Mouse (Mus musculus): ENCODE measurements around the gene Cdk19.

Cdk19 gene

DNA sequence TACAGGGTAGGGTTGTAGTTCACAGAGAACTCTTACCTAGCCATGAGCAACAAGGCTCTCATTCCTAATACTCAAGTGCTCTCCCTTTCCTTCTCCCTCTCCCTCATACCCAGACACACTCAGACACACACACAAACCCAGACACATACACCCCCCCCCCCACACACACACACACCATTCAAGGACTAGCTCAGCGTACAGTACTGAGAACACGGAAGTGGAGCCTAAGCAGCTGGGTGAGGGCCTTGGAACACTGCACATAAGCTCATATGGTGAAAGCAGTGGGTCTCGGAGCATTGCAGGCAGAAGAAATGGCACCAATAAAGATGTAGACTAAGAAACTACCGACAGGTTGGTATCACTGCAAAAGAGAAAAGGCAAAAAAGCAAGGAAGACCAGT lies 105.2 kb downstream of the Cdk19 start:
- no peak for DNase-seq

DNA sequence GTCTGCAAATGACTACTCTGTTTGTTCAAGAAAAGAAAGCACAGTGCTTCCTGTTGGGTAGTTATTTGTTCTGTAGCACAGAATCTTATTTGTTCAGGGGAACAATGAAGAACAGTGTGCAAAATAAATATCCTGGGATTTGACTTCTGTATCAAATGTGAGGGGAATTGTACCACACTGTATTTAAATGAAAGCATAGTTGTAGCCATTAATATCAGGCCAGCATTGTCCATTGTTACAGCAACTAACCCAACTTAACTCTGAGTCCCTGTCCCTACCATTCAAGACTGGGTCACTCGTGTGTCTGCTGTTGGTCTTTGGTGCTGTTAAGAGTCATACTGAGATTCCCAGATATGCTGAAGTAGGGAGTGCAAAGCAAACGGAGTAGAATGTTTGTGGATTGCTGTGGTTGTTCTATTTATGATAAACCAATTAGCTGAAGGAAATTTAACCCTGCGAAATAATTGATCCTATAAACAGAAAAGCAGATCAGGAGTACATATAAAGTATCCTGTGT lies 106.8 kb downstream of the Cdk19 start:
- DNase-seq: no peak

DNA sequence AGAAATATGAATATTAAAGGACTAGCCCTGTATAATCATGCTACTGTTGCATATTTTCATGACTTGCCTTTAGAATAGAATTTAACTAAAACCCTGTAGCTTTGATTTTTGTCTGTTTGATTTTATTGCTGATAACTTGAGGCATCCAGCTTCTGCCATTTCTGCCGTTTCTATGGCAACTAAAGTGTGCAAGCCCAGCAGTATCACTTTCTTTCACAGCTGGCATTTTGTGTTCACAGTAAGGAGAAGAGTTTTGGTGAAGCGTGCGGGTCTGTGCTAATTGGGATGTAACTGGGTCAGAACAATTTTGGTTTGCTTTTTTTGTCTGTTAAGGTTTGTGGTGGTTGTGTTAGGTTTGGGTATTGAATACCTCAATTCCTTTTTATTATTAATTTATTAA lies 107.3 kb downstream of the Cdk19 start:
- no peak for DNase-seq

DNA sequence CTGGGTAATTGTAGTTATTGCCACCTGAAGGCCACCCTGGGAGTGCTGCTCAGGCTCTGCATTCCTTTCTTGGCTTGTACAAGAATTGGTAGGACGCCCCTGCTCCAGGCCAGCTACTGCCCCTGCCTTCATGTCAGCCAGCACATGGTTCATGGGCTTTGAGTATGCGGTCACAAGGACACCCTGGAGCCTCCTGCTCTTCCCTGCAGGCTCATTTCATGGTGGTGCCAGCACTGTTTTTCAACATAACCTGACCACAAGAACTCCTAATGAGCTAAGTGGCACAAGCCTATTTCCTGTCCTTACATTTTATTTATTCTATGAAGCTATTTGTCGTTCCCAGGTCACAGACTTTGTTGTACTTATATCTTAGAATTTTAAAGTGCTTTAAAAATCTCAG lies 107.9 kb downstream of the Cdk19 start:
- DNase-seq: no peak

DNA sequence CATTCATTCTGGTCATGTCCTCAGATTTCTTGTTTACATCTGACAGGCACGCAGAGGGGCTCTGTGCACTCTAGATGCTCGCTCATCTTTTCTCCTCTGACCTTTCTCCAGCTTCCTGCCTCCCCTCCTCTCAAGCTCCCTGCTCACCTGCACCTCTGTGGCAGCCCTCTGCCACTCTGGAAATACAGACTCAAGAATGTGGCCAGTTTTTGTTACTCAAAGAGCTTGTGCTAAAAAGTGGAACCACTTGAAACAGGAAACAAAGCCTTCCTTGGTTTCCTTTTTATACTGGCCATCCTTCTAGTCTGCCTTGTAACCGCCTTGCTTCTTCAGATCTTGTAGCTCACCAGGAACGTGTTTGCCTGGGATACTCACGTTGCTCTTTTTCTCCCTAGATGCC lies 108.6 kb downstream of the Cdk19 start:
- no peak for DNase-seq

DNA sequence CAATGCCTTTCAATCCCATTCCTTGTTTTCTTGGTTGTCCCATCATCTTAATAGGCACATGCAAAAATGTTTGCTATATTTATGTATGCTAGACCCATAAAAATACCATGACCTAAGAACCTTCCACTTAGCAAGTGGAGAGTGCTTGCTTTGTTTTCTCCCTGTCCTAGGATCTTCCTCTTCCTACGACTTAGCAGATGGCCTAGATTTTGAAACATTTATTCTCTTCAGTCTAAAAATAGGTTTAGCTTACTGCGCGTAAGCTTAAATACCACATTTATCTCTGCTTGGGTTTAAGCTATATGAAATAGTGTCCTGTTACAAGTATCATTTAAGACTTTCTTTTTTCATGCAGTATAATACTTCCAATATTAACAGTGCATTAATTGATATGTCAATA lies 109.1 kb downstream of the Cdk19 start:
- DNase-seq: no peak

DNA sequence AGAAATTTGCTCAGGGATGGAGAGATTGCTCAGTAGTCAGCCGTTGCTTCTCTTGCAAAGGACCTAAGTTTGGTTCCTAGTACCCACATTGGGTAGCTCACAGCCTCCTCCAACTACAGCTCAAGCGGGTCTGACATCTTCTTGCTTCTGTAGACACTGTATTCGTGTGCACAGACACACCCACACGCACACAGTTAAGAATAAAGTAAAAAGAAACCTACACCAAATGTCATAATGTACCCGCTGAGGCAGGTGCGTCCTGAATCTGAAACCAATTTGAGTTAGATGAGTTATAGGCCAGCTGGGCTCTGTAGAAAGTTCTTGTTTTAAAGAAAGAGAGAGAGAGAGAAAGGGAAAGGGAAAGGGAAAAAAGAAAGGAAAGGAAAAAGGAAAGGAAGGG lies 110.2 kb downstream of the Cdk19 start:
- no peak for DNase-seq

DNA sequence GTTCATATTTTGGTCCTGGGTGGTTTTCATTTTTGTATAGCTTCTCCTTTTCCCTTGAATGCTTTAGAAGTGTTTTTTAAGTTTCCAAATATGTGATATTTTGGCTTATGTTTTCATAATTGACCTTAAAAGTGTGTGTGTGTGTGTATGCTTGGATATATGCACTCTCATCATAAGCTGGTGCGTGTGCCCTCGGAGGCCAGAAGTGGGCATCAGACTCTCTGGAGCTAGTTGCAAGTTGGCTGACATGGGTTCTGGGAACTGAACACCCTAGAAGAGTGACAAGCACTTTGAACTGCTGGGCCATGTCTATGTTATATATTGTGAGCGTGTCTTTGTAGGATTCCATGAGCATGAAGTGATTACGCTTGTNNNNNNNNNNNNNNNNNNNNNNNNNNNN lies 110.8 kb downstream of the Cdk19 start:
- DNase-seq: no peak

DNA sequence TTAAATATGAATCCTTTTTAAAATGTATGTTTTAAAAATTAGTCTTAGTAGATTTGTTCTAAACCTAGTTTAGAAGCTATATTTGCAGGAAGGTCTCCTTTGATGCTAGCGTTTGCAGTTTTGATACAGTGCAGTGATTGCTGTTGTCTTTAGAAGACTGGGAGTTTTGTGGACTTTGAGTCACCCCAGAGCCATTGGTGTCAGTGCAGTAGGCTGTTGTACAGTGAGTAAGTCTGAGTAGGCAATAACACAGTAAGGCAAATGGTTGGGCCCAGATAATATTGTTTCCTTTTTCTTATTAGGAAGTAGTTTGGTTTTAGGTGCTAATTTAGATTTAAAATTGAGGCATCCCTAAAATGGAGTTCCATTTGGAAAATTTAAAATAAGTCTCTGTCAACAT lies 117.8 kb downstream of the Cdk19 start:
- DNase-seq: no peak

DNA sequence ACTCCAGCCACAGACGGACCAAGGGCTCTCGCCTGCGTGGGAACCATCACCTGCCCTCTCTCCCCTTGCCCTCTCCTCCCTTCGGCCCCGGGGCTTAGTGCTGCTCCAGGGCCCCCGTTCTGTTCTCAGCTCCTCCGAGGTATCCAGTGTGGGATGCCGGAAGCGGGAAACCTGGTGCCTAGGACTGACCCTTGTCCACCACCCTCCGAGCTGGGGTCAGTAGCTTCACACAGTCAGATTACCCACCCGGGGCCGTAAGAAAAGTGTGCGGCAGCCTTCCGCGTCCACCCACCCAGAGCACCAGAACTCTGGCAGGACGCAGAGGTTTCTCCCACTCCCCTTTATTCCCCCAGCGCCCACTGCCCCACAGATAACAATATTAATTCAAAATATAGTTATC lies 119.8 kb downstream of the Cdk19 start:
- no peak for DNase-seq

DNA sequence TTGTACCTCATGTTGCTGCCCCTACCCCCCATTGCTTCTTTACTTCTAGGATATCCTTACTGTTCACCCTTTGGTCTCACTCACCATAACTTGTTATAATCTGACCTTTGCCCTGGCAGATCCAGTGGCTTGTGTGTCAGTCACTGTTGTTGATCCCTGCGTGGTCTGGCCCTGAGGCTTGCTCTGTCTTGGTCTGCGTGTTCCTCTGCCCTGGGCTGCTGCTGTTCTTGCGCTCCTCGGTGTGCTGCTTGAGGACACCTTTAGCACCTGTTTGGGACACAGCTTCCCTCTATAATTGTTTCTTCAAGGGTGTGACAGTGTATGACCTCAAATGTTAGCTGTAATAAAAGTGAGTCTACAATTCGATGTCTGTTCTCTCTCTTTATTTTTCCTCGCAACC lies 122.0 kb downstream of the Cdk19 start:
- no peak for DNase-seq

DNA sequence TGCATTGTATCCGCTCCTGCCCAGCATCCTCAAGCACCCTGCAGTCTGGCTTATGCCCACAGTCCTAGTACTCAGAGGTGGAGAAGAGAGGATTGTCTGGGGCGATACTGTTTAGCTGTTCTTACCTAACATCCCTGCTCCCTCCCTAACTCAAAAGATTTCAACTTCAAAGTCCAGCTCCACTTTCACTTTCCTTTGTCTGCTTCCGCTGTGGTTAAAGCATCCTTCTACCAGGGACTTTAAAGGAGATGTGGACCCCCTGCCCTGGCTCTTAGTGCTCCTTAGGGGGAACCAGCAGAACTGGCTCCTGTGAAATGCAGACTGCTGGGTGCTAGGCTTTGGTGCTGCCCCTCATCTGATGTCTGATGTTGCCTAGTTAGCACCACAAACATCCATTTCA lies 122.9 kb downstream of the Cdk19 start:
- no peak for DNase-seq

DNA sequence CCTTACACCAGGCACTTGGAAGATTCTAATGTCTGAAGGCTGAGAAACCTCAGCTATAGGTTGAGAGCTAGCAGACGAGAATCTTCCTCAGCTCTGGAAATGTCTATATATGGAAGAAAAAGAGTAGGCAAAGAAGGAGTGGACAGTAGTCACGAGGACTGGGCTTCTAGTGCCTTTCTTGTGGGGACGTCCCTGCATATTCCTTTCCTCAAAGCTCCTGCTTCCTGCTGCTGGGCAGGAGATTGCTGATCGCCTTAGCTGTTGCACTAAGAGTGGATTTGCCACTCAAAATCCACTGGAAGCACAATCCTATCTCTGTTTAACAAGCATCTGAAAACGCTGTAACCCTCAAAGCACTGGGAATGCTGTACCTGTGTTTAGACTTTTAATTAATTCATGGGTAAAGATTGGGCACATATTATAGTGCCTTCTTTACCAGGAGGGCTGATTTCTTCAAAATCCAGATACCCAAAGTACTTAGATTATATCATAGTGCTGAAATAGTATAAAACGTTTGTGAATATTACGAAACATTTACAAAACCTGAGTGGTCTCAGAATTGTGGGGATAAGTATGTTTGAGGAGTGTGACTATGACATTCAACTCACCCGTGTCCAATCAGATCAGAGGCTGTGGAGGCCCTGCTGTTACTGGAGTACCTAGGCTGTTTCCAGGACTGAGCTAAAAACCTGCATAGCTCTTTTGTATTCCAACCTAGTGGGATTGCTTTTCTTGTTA lies 128.0 kb downstream of the Cdk19 start:
- no peak for DNase-seq

DNA sequence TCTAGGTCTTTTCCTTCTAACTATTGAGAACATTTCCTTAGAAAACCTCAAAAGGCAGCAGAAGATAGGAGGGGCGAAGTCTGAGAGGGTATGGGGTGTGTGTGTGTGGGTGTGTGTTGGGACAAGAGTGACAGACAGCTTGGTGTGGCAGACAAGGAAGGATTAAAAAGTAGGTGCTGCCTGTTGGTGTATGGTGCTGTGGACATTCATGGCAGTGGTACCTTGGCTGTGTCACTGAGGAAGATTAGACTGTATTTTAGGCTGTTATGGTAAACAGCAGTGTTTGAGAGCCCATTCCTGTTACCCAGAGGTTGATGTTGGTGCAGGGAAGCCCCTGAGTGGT lies 128.5 kb downstream of the Cdk19 start:
- DNase-seq: no peak

DNA sequence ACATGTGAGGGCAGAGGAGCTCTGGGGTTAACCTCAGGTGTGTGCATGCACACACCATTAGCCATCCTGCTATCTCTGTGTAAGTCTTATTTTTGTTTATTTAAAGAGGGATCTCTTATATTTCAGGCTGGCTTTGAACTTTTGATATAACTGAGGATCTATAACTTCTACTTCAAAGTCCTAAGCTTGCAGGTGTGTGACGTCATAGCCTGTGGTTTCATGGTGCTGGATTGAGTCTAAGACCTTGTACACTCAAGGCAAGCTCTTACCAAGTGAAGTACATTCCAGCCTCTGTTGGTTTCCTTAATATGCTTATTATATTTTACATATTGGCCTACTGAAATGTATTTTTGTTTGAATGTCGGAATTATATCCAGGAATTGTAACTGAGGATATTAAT lies 129.8 kb downstream of the Cdk19 start:
- no peak for DNase-seq

DNA sequence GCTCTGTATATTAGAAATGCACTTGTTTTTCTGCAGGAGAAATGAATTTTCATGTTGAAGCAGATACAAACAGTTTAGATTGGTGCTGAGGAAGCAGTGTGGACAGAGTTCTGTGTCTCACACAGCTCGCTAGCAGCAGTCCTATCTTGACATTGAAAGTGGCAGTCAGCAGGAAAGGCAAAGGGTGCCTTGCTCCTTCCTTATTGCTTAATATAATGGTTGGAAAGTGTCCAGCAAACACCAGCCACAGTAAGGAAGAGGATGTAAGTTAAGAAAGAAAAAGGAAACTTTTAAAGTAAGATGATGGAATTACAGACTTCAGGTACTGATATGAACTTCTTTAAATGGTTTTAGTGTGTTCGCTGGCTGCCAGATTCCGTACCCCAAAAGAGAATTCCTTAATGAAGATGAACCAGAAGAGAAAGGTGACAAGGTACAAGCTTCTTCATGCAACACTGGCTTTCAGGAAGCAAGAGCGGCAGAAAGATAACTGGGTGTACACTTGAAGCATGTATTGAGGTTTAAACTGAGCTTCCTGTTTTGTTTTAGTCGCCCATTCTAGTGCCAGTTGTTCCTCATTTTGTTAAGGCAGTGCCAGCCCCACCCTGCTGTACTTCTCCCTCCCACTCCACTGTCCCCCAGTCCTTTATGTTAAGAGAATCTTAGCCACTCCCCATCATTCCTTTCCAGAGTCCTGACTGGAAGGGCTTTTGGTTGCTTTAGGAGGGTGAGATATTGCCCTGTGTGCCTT lies 137.3 kb downstream of the Cdk19 start:
- DNase-seq: no peak

DNA sequence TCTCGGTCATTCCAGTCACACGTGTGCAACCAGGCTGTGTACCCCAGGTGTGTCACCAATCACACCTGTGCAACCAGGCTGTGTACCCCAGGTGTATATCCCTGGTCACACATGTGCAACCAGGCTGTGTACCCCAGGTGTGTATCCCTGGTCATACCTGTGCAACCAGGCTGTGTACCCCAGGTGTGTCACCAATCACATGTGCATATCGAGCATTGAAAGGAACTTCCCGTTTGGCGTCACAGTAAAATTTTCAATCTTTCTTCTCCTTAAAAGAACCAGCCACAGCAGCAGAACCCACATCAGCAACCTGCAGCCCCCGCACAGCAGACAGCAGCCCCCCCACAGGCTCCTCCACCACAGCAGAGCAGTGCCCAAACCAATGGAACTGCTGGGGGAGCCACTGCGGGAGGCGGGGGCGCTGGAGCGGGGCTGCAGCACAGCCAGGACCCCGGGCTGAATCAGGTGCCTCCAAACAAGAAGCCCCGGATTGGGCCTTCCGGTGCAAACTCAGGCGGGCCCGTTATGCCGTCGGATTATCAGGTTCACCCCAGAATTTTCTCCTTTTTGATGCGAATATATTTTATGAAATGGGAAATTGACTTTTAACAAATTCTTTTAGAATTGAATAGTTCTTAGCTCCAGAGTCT lies 138.2 kb downstream of the Cdk19 start:
- DNase-seq: no peak

DNA sequence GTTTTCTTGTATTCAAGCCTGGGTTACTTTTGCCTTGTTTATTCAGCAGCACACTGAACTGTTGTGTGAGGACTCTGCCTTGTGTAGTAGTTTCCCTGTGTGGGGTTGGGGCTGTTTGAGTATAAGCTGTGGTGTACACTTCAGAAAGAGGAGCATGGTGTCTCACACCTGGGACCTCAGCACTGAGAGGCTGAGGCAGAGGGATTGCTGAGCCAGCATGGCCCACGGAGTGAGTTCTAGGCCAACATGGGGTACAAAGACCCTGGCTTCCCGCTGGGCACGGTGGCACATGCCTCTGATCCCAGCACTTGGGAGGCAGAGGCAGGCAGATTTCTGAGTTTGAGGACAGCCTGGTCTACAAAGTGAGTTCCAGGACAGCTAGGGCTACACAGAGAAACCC lies 139.3 kb downstream of the Cdk19 start:
- DNase-seq: no peak

DNA sequence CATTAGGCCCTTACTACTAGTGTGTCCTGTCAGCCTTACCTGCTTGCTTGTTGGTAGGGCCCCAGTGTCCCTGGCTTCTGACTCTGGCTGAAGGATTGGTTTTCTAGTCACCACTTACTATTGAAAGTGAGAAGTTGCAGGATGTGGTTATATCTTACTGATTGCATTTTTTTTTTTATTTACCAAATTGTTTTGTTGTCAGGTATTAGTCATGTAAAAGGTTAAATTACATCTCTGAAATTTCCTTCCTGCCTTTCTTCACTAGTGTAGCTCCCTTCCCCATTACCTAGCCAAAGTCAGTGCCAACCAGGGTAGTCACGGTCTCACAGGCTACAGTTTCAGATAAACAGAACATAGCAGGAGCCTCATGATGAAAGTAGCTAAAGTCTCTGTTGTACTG lies 139.9 kb downstream of the Cdk19 start:
- DNase-seq: no peak

DNA sequence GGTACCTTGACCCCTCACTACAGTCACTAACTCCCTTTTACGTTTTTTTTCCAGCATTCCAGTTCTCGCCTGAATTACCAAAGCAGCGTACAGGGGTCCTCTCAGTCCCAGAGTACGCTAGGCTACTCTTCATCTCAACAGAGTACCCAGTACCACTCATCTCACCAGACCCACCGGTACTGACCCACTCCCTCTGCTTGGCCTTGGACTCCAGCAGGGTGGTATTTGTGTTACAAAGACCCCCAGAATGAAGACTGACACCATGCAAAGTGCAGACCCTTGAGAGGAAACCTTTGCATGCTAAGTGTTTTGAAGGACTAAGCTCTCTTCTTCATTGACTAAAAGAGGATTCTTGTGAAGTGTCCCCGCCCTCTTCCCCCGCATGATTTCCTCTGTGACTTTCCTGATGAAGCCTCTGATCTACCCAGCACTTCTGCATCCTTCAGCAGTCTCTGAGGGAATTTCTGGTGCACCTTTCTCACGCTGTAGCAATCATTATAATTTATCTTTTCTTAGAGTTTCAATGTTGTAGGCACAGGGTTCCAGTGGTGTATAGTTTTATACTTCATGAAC lies 140.3 kb downstream of the Cdk19 start:
- DNase-seq: no peak

DNA sequence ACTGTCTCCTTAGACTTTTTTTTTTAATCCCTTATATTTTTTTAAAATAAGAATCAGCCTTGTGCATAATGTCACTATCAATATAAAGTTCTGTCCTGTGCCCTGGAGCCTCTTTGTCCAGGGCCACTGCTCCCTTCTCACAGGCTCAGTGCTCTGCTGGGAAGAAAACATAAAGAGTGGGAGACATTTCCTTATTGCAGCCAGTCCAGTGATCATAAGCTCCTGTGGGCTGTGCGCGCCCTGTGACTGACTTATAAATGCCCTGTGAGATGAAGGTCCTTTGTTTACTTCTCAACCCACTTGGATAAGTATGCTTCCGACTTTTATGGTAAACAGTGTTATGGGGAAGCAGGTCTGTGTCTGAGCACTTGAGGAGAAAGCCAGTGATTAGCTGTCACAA lies 142.2 kb downstream of the Cdk19 start:
- DNase-seq: no peak

DNA sequence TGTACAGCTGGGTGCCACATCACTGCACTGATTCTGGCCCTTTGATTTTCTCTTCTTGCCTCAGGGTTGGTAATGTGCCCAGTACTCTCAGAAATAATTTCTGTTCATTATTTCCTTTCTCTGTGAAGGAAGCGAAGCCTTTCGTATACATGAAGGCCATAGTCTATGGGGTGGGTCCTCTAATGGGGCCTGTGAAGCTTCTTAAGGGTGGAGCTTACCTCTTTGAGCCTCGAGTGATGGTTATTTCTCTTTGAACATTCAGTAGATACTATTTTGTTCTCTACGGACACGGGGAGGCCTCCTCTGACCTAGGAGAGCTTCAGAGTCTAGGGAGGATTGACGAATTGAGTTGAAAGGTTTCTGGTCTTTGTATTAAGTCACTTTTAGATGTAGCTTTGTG lies 142.9 kb downstream of the Cdk19 start:
- DNase-seq: no peak

DNA sequence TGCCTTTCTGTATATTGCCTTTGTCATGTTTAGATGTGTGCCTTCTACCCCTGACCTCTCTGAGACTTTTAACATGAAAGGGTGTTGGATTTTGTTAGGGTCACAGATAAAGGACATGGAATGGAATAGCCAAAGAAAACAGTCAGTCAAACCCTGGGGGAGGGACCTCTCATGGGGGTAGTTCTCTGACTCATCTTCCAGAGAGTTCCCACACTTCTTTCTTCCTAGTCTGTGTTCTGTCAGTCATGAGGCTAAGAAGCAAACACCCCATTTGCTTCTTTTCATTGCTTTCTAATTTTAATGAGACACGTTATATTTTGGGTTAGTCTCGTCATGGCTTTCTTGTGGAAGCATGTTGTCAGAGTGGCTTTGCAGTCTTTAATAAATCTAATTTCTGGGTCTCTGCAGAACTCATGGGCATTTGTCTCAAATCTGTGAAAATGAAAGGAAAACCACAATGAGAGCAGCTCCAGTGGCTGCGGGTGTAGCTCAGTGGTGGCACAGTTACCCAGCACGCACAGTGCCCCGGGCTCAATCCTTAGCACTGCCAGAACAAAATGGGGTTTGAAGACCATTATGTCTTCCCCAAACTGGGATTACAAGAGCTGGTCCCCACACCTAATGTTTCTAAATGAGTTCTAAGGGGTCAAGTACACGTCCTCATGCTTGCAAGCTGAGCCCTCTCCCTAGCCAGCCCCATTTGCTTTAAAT lies 149.9 kb downstream of the Cdk19 start:
- DNase-seq: no peak

All from cerebellum, adult 8-10 months (tissue).